ENCODE assay signal across 8 mouse cellular contexts in the genomic region with DNA sequence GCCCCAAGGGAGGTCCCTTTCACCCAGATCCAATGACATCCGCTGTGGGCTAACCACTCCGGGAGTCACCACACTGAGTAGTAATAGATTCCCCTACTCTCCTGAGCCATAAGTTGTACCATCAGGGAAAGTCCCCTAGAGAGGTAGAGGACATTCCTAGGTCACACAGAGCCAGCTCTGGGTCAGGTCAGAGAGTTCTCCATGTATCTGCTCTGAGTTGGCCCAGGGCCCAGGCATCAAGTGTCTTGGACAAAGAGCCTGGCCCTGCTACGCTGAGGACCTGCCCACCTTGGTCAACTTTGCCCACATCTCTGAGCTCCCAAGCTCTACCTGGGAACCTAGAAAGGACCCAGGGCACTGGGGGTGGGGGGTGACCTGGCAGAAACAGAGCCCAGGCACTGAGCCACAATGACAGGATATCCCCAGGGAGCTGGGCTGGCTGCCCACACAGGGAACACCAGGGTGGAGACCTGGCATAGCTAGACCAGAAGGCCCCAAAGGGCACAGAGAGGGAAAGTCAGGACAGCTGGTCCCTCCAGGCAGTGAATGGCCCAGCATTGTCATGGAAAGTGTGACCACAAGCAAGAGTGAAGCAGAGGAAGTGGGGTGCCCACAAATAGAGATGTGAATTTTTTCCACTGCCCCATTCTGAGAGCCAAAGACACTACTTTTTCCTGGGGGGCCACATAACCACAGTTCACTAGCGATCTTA. TPM values are rescaled to one million over a fixed set of nuclear protein-coding genes. Genes with fewer than 3 reads are reported as not detected.
A peak's percentile ranks its signal among the peaks of the same experiment; 100 is the strongest.
DNase-seq lines count a peak whose midpoint lies in the region; ATAC-seq and TF ChIP-seq lines count a peak whose summit lies in the region.

No protein-coding gene starts in this region.

- no peaks in the 10 kb centered on the region for H3K9me3 ChIP-seq in hindbrain, embryonic 12.5 days (replicated peaks)

- no peak for DNase-seq in testis, postnatal 10 days (ENCODE audit: low spot score)
- DNase-seq in cerebellum, postnatal 14 days, result peak; percentile 42 to 57
- no peak for DNase-seq in layer of hippocampus, postnatal 10 days (ENCODE audit: low spot score in 2 of 2)
- no peak for DNase-seq in layer of hippocampus, adult 2 months (ENCODE audit: low spot score in 2 of 2)

- H3K79me2 ChIP-seq in myocyte (ENCODE audit: control insufficient read depth, insufficient read depth), result no peaks in the 10 kb centered on the region

- no peaks in the 10 kb centered on the region for H3K36me3 ChIP-seq in testis, adult 2 months (ENCODE audit: control insufficient read depth, insufficient read depth, low read length)
- H3K36me3 ChIP-seq in myocyte (ENCODE audit: control insufficient read depth, insufficient read depth), result no peaks in the 10 kb centered on the region
- H3K36me3 ChIP-seq in hindbrain, embryonic 12.5 days, result no peaks in the 10 kb centered on the region

- 97% methylated on average over 4 of the region's 4 CpGs for WGBS in hindbrain, embryonic 12.5 days

- no peak overlapping the region for H3K27ac ChIP-seq in testis, adult 2 months (ENCODE audit: control insufficient read depth, insufficient read depth, low read depth, low read length)
- no peak overlapping the region for H3K27ac ChIP-seq in layer of hippocampus, adult 2 months
- no peak overlapping the region for H3K27ac ChIP-seq in hindbrain, embryonic 12.5 days

- peak; percentile 78 for ATAC-seq in inflammation-experienced regulatory T-cells, adult 6 months
- no peak for ATAC-seq in hindbrain, embryonic 12.5 days (ENCODE audit: low FRiP score)

- H3K27me3 ChIP-seq in testis, adult 2 months (ENCODE audit: control insufficient read depth, insufficient read depth, low read length), result no peaks in the 10 kb centered on the region
- H3K27me3 ChIP-seq in myocyte (ENCODE audit: control insufficient read depth, insufficient read depth, insufficient read length), result no peaks in the 10 kb centered on the region
- peaks cover 4% of the 10 kb centered on the region; the same call in 1 of the 2 replicates for H3K27me3 ChIP-seq in hindbrain, embryonic 12.5 days

- H3ac ChIP-seq in myocyte (ENCODE audit: control insufficient read depth, insufficient read length), result no peak overlapping the region

- H3K4me2 ChIP-seq in myocyte (ENCODE audit: low read depth), result peak overlapping the region; percentile 12
- no peak overlapping the region for H3K4me2 ChIP-seq in hindbrain, embryonic 12.5 days (replicated peaks)

- H3K4me3 ChIP-seq in testis, adult 2 months (ENCODE audit: control insufficient read depth, low read depth, low read length), result peak overlapping the region; percentile 9
- H3K4me3 ChIP-seq in myocyte, result no peak overlapping the region
- H3K4me3 ChIP-seq in layer of hippocampus, adult 2 months, result no peak overlapping the region
- H3K4me3 ChIP-seq in hindbrain, embryonic 12.5 days, result no peak overlapping the region

- no peak overlapping the region for H3K9ac ChIP-seq in hindbrain, embryonic 12.5 days

- no peak for TF ChIP-seq CTCF in testis, adult 2 months (IDR thresholded peaks at IDR 0.05; ENCODE audit: control insufficient read depth, insufficient read depth, insufficient replicate concordance, low read depth, low read length)
- TF ChIP-seq CTCF in layer of hippocampus, adult 2 months (conservative IDR thresholded peaks at IDR 0.05), result no peak

- no peak for TF ChIP-seq POLR2A in testis, adult 2 months (IDR thresholded peaks at IDR 0.05; ENCODE audit: control insufficient read depth, low read depth, low read length)
- no peak for TF ChIP-seq POLR2A in myocyte (IDR thresholded peaks at IDR 0.05; ENCODE audit: insufficient read length, low read depth)

- H3K4me1 ChIP-seq in testis, adult 2 months (ENCODE audit: control insufficient read depth, insufficient read depth, low read length), result peaks cover 6% of the 10 kb centered on the region
- H3K4me1 ChIP-seq in hindbrain, embryonic 12.5 days, result peaks cover 3% of the 10 kb centered on the region; the same call in 1 of the 2 replicates

TF ChIP-seq in myocyte, 11 proteins besides CTCF, POLR2A, EP300 and RAD21:
- peak; percentile 14 to 91 (median 66) for TF ChIP-seq MYOG (IDR thresholded peaks at IDR 0.05; ENCODE audit: control insufficient read depth in 1 of 3, insufficient read depth in 1 of 3, insufficient read length in 2 of 3, low read depth in 2 of 3)
- TF ChIP-seq POLR2AphosphoS2 (IDR thresholded peaks at IDR 0.05; ENCODE audit: insufficient read length, low read depth), result no peak
- TF ChIP-seq TCF12 (IDR thresholded peaks at IDR 0.05; ENCODE audit: insufficient read depth, poor library complexity, severe bottlenecking), result peak; percentile 43
- peak; percentile 23 for TF ChIP-seq TCF3 (IDR thresholded peaks at IDR 0.05; ENCODE audit: insufficient read length, low read depth)
- peak in 2 of 3 experiments; percentile 45 to 76 for TF ChIP-seq MYOD1 (IDR thresholded peaks at IDR 0.05; ENCODE audit: control insufficient read depth in 1 of 3, insufficient read length in 2 of 3, low read depth in 2 of 3)
- no peak for TF ChIP-seq E2F4 (IDR thresholded peaks at IDR 0.05; ENCODE audit: insufficient read depth)

RNA-seq across cellular contexts. Expression of a gene that starts 7.4 kb away (rescaled TPM):
- polyA plus RNA-seq in testis, adult 2 months (2012; rRNA removed), result 4.8 and 4.9 TPM in 2 replicates
- 100 to 1,000 TPM in 1 of 3 experiments, 10 to 100 TPM in 2; 61.5 to 121 (median 72.5) TPM for polyA plus RNA-seq in inflammation-experienced regulatory T-cells, adult 6 months (2017; shearing (Covaris generic))
- 26.1 TPM for polyA plus RNA-seq in myocyte (2012; fragmentation: generic; extraction: Trizol)
- total RNA-seq in layer of hippocampus, postnatal 10 days (2021), result 1 to 10 TPM; 5.8 to 7.6 TPM
- 1 to 10 TPM; 5.4 to 6.2 TPM for total RNA-seq in layer of hippocampus, adult 2 months (2021)
- polyA plus RNA-seq in hindbrain, embryonic 12.5 days (2016; fragmentation: Nextera tagmentation; extraction: Ambion mirVana), result 2.2 and 2.4 TPM in 2 replicates

RNA-seq across cellular contexts. Expression of a gene that starts 45.3 kb away (rescaled TPM):
- 0.44 and 6.8 TPM in 2 replicates for polyA plus RNA-seq in testis, adult 2 months (2012; rRNA removed)
- not detected for polyA plus RNA-seq in inflammation-experienced regulatory T-cells, adult 6 months (2017; shearing (Covaris generic))
- 0.24 TPM for polyA plus RNA-seq in myocyte (2012; fragmentation: generic; extraction: Trizol)
- total RNA-seq in layer of hippocampus, postnatal 10 days (2021), result under 1 TPM; 0.78 to 0.96 TPM
- under 1 TPM; 0.15 to 0.44 TPM for total RNA-seq in layer of hippocampus, adult 2 months (2021)
- 0.81 and 1.2 TPM in 2 replicates for polyA plus RNA-seq in hindbrain, embryonic 12.5 days (2016; fragmentation: Nextera tagmentation; extraction: Ambion mirVana)

Comparison
In these comparisons a context has a peak if more than half of its experiments do, and no peak if none do; other contexts are left out.
1. DNase-seq: peak in cerebellum, postnatal 14 days (2 of 2); none in testis, postnatal 10 days (single experiment), layer of hippocampus, postnatal 10 days (0 of 2) and layer of hippocampus, adult 2 months (0 of 2).